Mouse (Mus musculus): ENCODE measurements around the gene Reps2.

GRCm38 (mm10) chrX:162380730-162381129 lies 262.7 kb downstream of the Reps2 start:
- no peak for TF ChIP-seq GATA1 (IDR thresholded peaks at IDR 0.05; ENCODE audit: low read length)
- TF ChIP-seq TAL1 (IDR thresholded peaks at IDR 0.05; ENCODE audit: low read length) = no peak

Measured in erythroblast, embryonic 14.5 days (primary cell).